Mouse (Mus musculus): ENCODE results near the gene Nanos3.

Gene Nanos3

DNA sequence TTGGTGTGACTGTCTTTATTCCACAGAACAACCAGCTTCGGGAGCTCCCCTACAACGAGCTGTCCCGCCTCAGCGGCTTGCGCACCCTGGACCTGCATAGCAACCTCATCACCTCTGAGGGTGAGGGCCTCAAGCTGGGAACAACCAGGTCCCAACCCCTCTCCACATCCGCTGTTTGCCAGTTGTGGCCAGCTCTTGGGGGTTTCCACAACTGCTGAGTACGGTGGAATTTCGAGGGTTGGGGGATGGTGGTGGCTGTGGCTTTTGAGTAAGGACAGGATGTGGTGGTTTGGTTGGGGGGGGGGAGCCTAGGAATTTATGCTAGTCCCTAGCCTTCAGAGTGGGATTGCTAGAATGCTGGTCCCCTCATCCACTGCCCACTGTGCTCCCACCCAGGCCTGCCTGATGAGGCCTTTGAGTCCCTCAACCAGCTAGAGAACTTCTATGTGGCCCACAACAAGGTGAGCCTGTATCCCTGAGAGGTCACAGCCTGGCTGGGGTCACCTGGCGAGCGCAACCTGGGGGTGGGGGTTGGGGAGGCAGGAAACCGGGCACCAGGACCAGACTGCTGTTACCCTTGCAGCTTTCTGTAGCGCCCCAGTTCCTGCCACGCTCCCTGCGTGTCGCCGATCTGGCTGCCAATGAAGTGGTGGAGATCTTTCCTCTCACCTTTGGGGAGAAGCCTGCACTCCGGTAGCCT is 57.7 kb downstream of the Nanos3 start:
- DNase-seq (ENCODE audit: low spot score in 2 of 2): no peak

DNA sequence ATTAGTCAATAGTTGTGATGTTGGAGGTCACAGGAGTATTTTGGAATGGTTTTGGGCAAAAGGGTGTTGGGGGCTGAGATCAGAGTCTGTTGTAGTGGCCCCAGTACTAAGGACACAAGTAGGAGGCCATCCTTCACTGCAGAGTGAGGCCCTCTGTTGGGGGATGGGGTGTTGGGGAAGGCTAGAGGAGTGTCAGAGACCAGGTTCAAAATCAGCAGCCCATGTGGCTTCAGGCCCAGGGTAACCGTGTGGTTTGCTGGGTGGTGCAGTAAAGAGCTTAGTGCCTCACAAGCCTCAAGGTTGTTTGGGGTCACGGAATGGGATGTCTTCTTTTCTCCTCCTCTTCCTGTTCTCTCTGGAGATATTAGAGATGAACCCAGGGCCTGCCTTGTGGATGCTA is 58.3 kb downstream of the Nanos3 start:
- no peak for DNase-seq (ENCODE audit: low spot score in 2 of 2)

DNA sequence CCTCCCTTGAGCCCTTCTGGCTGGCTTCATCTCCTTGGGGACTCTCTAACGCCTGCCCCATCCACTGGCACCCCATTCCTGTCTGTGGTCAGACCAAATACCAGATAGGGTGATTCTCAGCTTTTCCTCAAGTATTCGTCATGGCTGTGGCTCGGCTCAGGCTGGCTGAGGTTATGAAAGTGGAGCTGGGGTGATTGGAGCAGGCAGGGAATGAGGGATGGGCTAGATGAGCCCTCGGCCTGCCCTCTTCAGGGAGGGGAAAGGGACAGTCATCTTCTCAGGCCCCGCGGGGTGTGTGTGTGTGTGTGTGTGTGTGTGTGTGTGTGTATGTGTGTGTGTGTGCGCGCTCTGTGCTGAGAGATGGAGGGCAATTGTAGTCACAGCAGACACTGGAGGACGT is 59.4 kb downstream of the Nanos3 start, which contains the start of gene Podnl1:
Podnl1 (plus strand) TSS at position 334 of the 400 bp plus-strand sequence.
- no peak for DNase-seq (ENCODE audit: low spot score in 2 of 2)

Measured in urinary bladder, postnatal 4 days (tissue).